Mouse (Mus musculus): ENCODE results near the gene Nol9. TPM values are rescaled to one million over a fixed set of nuclear protein-coding genes. Genes with fewer than 3 reads are reported as not detected.

Nol9 gene
- 23.4 and 28.8 TPM in 2 replicates for polyA plus RNA-seq (2012; rRNA removed)

DNA sequence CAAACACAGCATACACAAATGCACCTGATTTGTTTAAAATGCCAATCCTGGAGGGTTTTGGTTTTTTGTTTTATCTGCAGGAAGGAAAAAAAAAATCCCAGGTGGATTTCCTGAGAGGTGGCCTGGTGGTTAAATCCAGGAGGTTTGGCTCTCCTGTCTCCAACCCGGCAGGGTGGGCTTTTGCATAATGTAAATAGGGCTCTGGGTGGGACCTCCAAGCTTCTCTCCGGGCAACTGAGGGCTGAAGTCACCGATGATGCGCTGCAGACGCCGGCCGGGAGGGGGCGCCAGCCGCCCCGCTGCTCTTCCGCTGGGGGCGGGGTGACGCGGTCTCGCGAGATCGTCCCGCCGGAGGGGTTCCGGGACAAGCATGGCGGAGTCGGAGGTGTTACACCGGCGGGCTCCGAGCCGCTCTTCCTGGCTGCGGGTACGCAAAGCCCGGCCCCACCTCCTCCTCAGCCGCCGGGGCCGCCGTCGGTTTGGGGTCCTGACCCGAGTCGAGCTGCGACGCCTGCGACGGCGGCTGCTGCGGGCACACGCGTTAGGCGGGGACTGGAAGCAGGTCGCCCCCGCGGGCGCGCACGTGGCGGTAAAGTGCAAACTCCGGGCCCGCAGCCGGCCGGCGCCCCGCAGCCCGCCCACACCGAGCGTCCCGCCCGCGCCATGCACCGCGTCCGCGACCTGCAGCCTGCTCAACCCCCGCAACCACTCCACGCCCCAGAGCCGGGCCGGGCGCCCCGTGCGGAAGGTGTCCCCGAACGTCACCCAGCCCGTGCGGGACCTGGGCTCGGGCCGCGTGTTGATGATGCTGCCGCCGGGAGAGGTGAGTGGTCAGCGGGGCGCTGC lies at the start of gene Nol9:
Gene Nol9, plus strand, starts transcription at position 337 of the 846 bp plus-strand sequence.
- peak; percentile 96 for DNase-seq (ENCODE audit: low read depth)
- TF ChIP-seq POLR2A (IDR thresholded peaks at IDR 0.05; ENCODE audit: borderline replicate concordance, extremely low read depth, insufficient read depth, insufficient read length, poor library complexity, severe bottlenecking): peak; percentile 60; the same call in 1 of the 2 replicates
- peak; percentile 99 for TF ChIP-seq CTCF (IDR thresholded peaks at IDR 0.05; ENCODE audit: borderline replicate concordance, extremely low read depth, insufficient read depth, insufficient read length)

DNA sequence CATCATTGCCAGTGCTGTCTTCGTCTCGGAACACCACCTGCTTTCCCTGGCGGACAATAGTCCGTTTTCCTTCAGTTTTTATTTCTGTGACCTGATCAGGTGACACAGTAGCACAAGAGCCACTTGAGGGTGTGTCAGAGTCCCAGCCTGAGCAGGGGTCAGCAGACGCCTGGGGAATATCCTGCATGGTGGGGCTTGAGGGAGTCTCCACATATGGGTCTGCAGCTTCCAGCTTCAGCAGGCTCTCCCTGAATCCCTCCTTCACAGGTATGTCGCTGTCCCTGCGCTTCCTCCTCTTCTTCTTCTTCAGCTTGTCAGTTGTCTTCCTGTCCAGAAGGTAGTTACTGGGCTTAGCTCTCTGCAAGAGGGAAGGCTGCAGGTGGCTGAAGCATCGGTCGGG lies 47.0 kb upstream of the Nol9 start:
- TF ChIP-seq CTCF (IDR thresholded peaks at IDR 0.05; ENCODE audit: borderline replicate concordance, extremely low read depth, insufficient read depth, insufficient read length) (no peak), POLR2A (IDR thresholded peaks at IDR 0.05; ENCODE audit: borderline replicate concordance, extremely low read depth, insufficient read depth, insufficient read length, poor library complexity, severe bottlenecking) (no peak)
- no peak for DNase-seq (ENCODE audit: low read depth)

DNA sequence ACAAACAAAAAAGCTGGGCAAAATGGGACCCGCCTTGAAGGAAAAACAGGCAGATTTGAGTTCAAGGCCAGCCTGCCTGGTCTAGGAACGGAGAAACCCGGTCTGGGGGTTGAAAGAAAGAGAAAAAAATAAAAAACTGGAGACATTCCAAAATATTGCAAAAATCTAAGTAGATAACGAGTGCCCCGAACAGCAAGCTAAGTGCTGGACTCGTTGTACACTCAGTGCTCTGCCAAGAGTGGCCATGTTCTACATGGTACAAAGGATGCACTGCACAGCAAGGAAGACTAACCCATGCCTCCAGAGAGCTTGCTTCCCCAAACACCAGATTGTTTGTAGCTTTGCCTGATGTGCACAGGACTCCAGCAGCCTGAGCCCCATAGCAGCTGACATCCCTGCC lies 46.1 kb upstream of the Nol9 start:
- TF ChIP-seq CTCF (IDR thresholded peaks at IDR 0.05; ENCODE audit: borderline replicate concordance, extremely low read depth, insufficient read depth, insufficient read length) (no peak), POLR2A (IDR thresholded peaks at IDR 0.05; ENCODE audit: borderline replicate concordance, extremely low read depth, insufficient read depth, insufficient read length, poor library complexity, severe bottlenecking) (no peak)
- no peak for DNase-seq (ENCODE audit: low read depth)

DNA sequence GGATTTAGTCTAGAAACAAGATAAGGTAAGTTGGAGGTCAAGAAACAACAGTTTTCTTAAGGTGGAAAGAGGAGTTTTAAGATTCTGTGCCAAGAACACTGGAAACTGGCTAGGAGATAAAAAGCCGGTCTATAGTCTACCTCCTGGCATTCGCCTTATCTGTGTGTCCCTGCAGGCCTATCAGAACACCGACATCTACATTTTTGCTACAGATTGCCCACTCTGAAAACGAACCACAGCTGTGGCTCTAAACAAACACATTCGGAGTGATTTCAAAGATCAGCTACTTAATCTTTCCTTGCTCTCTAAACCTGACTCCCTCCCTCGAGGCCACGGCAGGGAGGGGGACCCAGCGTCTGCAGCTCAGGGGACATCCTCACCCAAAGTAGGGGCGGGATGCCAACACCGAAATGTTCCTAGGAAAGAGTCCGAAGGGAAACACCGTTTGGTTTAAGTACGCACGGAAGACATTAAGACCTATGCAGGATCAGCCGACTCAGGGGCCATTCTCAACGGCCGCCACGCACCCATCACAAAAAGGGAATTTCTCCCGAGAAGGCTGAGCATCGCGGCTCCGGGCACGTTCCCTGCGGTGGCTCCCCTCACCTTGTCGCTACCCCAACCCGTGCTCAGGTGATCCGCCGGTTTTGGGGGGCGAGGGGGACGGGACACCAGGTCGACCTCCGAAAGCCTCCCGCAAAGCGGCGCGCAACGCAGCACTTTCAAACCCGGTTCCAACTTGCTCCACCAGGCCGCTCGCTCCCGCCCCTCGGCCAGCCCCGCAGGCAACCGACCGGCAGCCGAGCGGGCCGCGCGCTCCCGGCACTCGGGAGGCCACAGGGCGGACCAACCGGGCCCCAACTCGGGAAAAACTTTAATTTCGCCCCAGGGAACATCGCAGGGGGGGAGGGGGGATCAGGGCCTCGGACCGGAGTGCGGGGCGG lies 44.6 kb upstream of the Nol9 start:
- TF ChIP-seq POLR2A (IDR thresholded peaks at IDR 0.05; ENCODE audit: borderline replicate concordance, extremely low read depth, insufficient read depth, insufficient read length, poor library complexity, severe bottlenecking) (no peak), CTCF (IDR thresholded peaks at IDR 0.05; ENCODE audit: borderline replicate concordance, extremely low read depth, insufficient read depth, insufficient read length) (no peak)
- DNase-seq (ENCODE audit: low read depth): peak; percentile 59

DNA sequence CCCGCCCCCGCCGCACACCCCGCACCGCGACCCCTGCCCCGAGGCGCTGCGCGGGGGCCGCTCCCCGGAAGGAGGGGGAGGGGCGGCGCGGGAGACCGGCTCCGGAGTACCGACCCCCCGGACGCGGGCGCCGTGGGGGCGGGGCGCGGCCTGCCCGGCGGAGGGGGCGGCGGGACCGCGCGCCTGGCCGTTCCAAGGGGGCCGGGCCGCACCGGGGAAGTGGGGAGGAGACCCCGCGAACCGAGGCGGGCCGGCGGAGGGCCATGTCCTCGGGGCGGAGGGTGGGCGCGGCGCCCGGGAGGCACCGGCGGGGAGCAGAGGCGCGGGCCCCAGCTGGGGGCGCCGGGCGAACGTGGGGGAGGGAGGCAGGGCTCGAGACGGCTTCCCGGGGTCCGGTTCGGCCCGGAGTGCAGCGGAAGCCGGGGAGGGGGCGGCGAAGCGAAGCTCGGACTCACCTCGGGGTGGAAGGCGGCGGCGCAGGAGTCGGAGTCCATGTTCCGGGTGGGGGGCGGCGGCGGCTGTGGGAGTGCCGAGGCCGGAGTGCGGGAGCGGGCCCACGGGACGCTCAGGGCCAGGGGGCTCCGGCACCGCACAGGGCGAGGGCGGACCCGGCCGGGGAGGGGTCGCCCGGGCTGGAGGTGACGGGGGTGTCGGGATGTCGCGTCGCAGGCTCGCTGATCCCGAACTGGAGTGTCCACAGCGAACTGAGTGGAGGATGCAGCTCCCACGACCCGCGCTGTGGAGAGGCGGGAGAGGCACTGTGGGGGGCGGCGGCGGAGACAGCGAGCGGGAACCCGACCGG lies 43.5 kb upstream of the Nol9 start:
- TF ChIP-seq CTCF (IDR thresholded peaks at IDR 0.05; ENCODE audit: borderline replicate concordance, extremely low read depth, insufficient read depth, insufficient read length) (no peak), POLR2A (IDR thresholded peaks at IDR 0.05; ENCODE audit: borderline replicate concordance, extremely low read depth, insufficient read depth, insufficient read length, poor library complexity, severe bottlenecking) (peak; percentile 32; the same call in 1 of the 2 replicates)
- no peak for DNase-seq (ENCODE audit: low read depth)

DNA sequence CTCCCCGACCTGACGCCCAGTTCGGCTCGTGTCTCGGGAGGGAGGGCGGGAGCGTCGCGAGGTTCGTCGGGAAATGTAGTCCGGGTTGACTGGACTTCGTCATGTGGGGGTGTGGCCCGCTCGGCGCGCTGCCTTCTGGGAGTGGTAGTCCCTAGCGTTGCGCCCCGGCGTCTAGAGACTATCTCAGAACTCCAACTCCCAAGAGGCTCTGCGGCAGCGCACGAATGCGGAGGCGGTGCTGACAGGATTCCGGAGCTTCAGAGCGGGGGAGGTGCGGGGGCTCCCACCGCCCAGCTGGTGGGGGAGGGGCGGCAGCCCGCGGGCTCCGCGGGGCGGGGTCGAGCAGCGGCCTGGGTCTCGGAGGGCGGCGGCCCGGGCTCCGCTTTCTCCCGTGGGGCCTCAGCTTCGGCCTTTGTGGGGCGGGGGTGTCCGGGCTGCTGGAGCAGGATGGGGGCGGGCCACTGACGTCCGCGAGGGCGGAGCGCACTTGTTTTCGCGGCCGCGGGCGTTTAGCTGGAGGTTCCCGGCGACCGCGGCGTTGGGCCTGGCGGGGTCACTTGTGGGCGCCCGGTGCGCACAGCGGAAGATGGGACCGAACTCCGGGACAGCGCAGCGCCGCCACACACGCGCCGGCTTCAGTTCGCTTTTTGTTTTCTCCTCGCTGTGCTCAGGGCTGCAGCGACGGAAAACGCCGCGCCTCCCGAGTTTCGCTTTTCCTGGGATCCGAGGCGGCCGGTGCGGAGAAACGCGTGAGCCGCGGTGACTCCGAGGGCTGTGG lies 42.8 kb upstream of the Nol9 start, which contains the start of gene Phf13:
Gene Phf13, minus strand, starts transcription at position 86 of the 778 bp plus-strand sequence.
- DNase-seq (ENCODE audit: low read depth): peak; percentile 100
- peak; percentile 77 for TF ChIP-seq POLR2A (IDR thresholded peaks at IDR 0.05; ENCODE audit: borderline replicate concordance, extremely low read depth, insufficient read depth, insufficient read length, poor library complexity, severe bottlenecking)
- no peak for TF ChIP-seq CTCF (IDR thresholded peaks at IDR 0.05; ENCODE audit: borderline replicate concordance, extremely low read depth, insufficient read depth, insufficient read length)

DNA sequence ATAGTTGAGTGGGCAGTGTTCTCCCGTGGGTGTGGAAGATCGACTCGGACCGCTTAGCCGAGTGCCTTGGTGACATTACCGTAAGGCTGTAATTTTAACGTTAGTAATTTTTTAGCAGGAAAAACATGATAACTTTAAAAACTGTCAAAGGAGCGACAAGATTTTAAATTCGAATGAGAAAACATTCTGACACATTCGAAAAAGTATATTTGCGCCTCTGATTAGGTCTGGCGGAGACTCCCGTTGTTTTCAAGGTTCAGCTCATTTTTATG lies 42.2 kb upstream of the Nol9 start:
- no peak for TF ChIP-seq POLR2A (IDR thresholded peaks at IDR 0.05; ENCODE audit: borderline replicate concordance, extremely low read depth, insufficient read depth, insufficient read length, poor library complexity, severe bottlenecking)
- TF ChIP-seq CTCF (IDR thresholded peaks at IDR 0.05; ENCODE audit: borderline replicate concordance, extremely low read depth, insufficient read depth, insufficient read length): no peak
- no peak for DNase-seq (ENCODE audit: low read depth)

DNA sequence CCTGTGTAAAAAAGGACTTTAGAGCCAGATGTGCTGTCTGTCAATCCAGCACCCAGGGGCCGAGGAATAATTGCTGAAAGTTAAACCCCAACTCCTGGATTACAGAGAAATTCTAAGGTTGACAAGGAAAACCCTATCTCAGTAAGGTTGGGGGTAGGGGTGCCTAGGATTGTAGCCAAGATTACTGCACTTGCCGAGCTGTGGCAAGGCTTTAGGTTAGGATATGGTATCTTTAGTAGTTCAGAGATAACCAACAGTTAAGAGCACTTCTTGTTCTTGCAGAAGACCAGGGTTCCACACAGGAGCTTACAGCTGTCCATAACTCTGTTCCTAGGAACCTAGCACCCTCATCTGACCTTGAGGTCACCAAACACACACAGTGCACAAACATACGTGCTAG lies 41.4 kb upstream of the Nol9 start:
- no peak for DNase-seq (ENCODE audit: low read depth)
- no peak for TF ChIP-seq POLR2A (IDR thresholded peaks at IDR 0.05; ENCODE audit: borderline replicate concordance, extremely low read depth, insufficient read depth, insufficient read length, poor library complexity, severe bottlenecking)
- no peak for TF ChIP-seq CTCF (IDR thresholded peaks at IDR 0.05; ENCODE audit: borderline replicate concordance, extremely low read depth, insufficient read depth, insufficient read length)

DNA sequence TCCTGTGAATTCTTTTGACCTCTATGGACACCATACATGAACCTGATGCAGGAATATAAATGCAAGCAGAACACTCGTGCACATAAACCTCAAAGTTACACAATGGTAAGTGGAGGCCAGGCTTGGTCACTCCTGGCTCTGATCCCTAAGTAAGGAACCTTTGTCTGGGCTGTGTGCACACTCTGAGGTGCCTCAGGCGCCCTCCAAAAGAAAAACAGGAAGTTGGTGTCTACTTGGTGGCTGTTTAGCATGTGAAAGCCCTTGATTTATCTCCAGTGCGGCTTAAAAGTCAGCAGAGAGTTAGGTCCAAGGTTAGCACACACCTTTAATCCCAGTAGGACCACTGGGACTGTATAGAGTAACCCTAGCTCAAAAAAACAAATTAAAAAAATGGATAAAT lies 39.6 kb upstream of the Nol9 start:
- no peak for DNase-seq (ENCODE audit: low read depth)
- TF ChIP-seq CTCF (IDR thresholded peaks at IDR 0.05; ENCODE audit: borderline replicate concordance, extremely low read depth, insufficient read depth, insufficient read length) (no peak), POLR2A (IDR thresholded peaks at IDR 0.05; ENCODE audit: borderline replicate concordance, extremely low read depth, insufficient read depth, insufficient read length, poor library complexity, severe bottlenecking) (no peak)

DNA sequence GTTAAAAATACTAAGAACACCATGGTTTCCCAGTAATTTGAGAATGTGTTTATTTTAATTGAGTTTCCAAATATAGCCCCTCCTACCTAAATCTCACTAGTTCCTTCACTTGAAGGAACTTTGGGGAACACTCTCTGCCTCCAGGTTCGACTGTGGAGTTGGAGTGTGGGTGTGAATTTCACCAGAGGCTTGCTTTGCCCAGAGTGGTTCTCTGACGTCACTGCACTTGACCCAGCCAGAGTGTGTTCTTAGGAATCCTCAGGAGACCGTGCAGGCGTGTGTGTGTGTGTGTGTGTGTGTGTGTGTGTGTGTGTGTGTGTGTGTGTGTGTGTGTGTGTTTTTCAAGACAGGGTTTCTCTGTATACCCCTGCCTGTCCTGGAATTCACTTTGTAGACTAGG lies 38.2 kb upstream of the Nol9 start:
- TF ChIP-seq CTCF (IDR thresholded peaks at IDR 0.05; ENCODE audit: borderline replicate concordance, extremely low read depth, insufficient read depth, insufficient read length): no peak

More for the DNA sequence above, 38.2 kb upstream of the Nol9 start:
- DNase-seq (ENCODE audit: low read depth): no peak
